Mouse (Mus musculus): ENCODE data around the gene Men1. TPM values are rescaled to one million over a fixed set of nuclear protein-coding genes. Genes with fewer than 3 reads are reported as not detected.

Men1 gene
- total RNA-seq, 2 experiments from 2014 or later: 10.1 to 11.4 TPM

GRCm38 (mm10) chr19:6333761-6334595, 801 bp upstream of the Men1 start:
- DNase-seq: no peak

GRCm38 (mm10) chr19:6335458-6335827, 664 bp downstream of the Men1 start:
- intact Hi-C loops (cut with DNase I; ENCODE audit: low total_unique reads): no loop called here
- DNase-seq: no peak

More at GRCm38 (mm10) chr19:6333761-6334595, 801 bp upstream of the Men1 start:
- intact Hi-C loops (cut with DNase I; ENCODE audit: low total_unique reads): no loop called here

GRCm38 (mm10) chr19:6336920-6337319, 2.1 kb downstream of the Men1 start:
- intact Hi-C loops (cut with DNase I; ENCODE audit: low total_unique reads): no loop called here
- DNase-seq: no peak

- intact Hi-C loops (cut with DNase I; ENCODE audit: low total_unique reads): no loop called here
- DNase-seq: no peak
Measured at GRCm38 (mm10) chr19:6338171-6338570, 3.4 kb downstream of the Men1 start.

GRCm38 (mm10) chr19:6338716-6339115, 3.9 kb downstream of the Men1 start:
- intact Hi-C loops (cut with DNase I; ENCODE audit: low total_unique reads): no loop called here
- no peak for DNase-seq

- DNase-seq: no peak
- intact Hi-C loops (cut with DNase I; ENCODE audit: low total_unique reads): no loop called here
Measured at GRCm38 (mm10) chr19:6339191-6339590, 4.4 kb downstream of the Men1 start.

- intact Hi-C loops (cut with DNase I; ENCODE audit: low total_unique reads): no loop called here
- no peak for DNase-seq
Measured at GRCm38 (mm10) chr19:6339890-6340504, 5.2 kb downstream of the Men1 start.

GRCm38 (mm10) chr19:6340524-6341452, 6.0 kb downstream of the Men1 start, which contains the start of gene Map4k2:
Map4k2 (plus strand) TSS chr19:6341135.
- DNase-seq: peak; percentile 90
- intact Hi-C loops (cut with DNase I; ENCODE audit: low total_unique reads): no loop called here

GRCm38 (mm10) chr19:6341453-6342077, 6.8 kb downstream of the Men1 start:
- intact Hi-C loops (cut with DNase I; ENCODE audit: low total_unique reads): no loop called here

GRCm38 (mm10) chr19:6342276-6342933, 7.6 kb downstream of the Men1 start:
- no peak for DNase-seq
- intact Hi-C loops (cut with DNase I; ENCODE audit: low total_unique reads): no loop called here

More at GRCm38 (mm10) chr19:6341453-6342077, 6.8 kb downstream of the Men1 start:
- DNase-seq: no peak

GRCm38 (mm10) chr19:6343066-6343925, 8.5 kb downstream of the Men1 start:
- no peak for DNase-seq
- intact Hi-C loops (cut with DNase I; ENCODE audit: low total_unique reads): no loop called here

GRCm38 (mm10) chr19:6343996-6344395, 9.2 kb downstream of the Men1 start:
- no peak for DNase-seq
- intact Hi-C loops (cut with DNase I; ENCODE audit: low total_unique reads): no loop called here

- intact Hi-C loops (cut with DNase I; ENCODE audit: low total_unique reads): no loop called here
Measured at GRCm38 (mm10) chr19:6346023-6346422, 11.2 kb downstream of the Men1 start.

GRCm38 (mm10) chr19:6346661-6347060, 11.9 kb downstream of the Men1 start:
- intact Hi-C loops (cut with DNase I; ENCODE audit: low total_unique reads): no loop called here
- no peak for DNase-seq

More at GRCm38 (mm10) chr19:6346023-6346422, 11.2 kb downstream of the Men1 start:
- no peak for DNase-seq

- intact Hi-C loops (cut with DNase I; ENCODE audit: low total_unique reads): no loop called here
- no peak for DNase-seq
Measured at GRCm38 (mm10) chr19:6347615-6348014, 12.8 kb downstream of the Men1 start.

GRCm38 (mm10) chr19:6348717-6349116, 13.9 kb downstream of the Men1 start:
- intact Hi-C loops (cut with DNase I; ENCODE audit: low total_unique reads): no loop called here
- no peak for DNase-seq

- intact Hi-C loops (cut with DNase I; ENCODE audit: low total_unique reads): no loop called here
- no peak for DNase-seq
Measured at GRCm38 (mm10) chr19:6349215-6349983, 14.6 kb downstream of the Men1 start.

All from gastrocnemius, postnatal 14 days (tissue).